Mouse (Mus musculus) cerebellum, adult 9-11 months (tissue): ENCODE data around the gene Tmigd1.

ENCODE experiments used
- DNase-seq: peaks from one replicate; pipeline ENCODE4 v3.0.0; 2022

Tmigd1 gene

GRCm38 (mm10) chr11:76901579-76902361 is at the start of gene Tmigd1:
Gene Tmigd1 (plus strand): TSS chr11:76902159.
- no peak for DNase-seq

GRCm38 (mm10) chr11:76854475-76855341 is 47.3 kb upstream of the Tmigd1 start:
- DNase-seq, result no peak

- no peak for DNase-seq
Measured at GRCm38 (mm10) chr11:76856601-76857000, 45.4 kb upstream of the Tmigd1 start.

- no peak for DNase-seq
Measured at GRCm38 (mm10) chr11:76857111-76857510, 44.8 kb upstream of the Tmigd1 start.

- no peak for DNase-seq
Measured at GRCm38 (mm10) chr11:76858781-76859180, 43.2 kb upstream of the Tmigd1 start.

- no peak for DNase-seq
Measured at GRCm38 (mm10) chr11:76859261-76859660, 42.7 kb upstream of the Tmigd1 start.

- peak; percentile 69 for DNase-seq
Measured at GRCm38 (mm10) chr11:76861185-76861584, 40.8 kb upstream of the Tmigd1 start.

- no peak for DNase-seq
Measured at GRCm38 (mm10) chr11:76872556-76873234, 29.3 kb upstream of the Tmigd1 start.

- DNase-seq, result no peak
Measured at GRCm38 (mm10) chr11:76873865-76874264, 28.1 kb upstream of the Tmigd1 start.

- DNase-seq, result no peak
Measured at GRCm38 (mm10) chr11:76874766-76875165, 27.2 kb upstream of the Tmigd1 start.

GRCm38 (mm10) chr11:76879816-76880215 is 22.1 kb upstream of the Tmigd1 start:
- DNase-seq, result no peak

GRCm38 (mm10) chr11:76884451-76884850 is 17.5 kb upstream of the Tmigd1 start:
- DNase-seq, result no peak

- DNase-seq, result no peak
Measured at GRCm38 (mm10) chr11:76889339-76890164, 12.4 kb upstream of the Tmigd1 start.

- no peak for DNase-seq
Measured at GRCm38 (mm10) chr11:76891171-76891570, 10.8 kb upstream of the Tmigd1 start.

- no peak for DNase-seq
Measured at GRCm38 (mm10) chr11:76891738-76892349, 10.1 kb upstream of the Tmigd1 start.

GRCm38 (mm10) chr11:76892972-76893371 is 9.0 kb upstream of the Tmigd1 start:
- DNase-seq, result no peak

- DNase-seq, result no peak
Measured at GRCm38 (mm10) chr11:76893570-76893969, 8.4 kb upstream of the Tmigd1 start.

- DNase-seq, result peak; percentile 58
Measured at GRCm38 (mm10) chr11:76894240-76894639, 7.7 kb upstream of the Tmigd1 start.

GRCm38 (mm10) chr11:76896360-76896759 is 5.6 kb upstream of the Tmigd1 start:
- no peak for DNase-seq

- no peak for DNase-seq
Measured at GRCm38 (mm10) chr11:76897126-76897525, 4.8 kb upstream of the Tmigd1 start.

- no peak for DNase-seq
Measured at GRCm38 (mm10) chr11:76897871-76898270, 4.1 kb upstream of the Tmigd1 start.

GRCm38 (mm10) chr11:76898751-76899150 is 3.2 kb upstream of the Tmigd1 start:
- no peak for DNase-seq
